Mouse (Mus musculus): ENCODE measurements around the gene Myd88. TPM values are rescaled to one million over a fixed set of nuclear protein-coding genes. Genes with fewer than 3 reads are reported as not detected.
A peak's percentile ranks its signal among the peaks of the same experiment; 100 is the strongest.

Gene Myd88
- total and polyA plus RNA-seq, 3 experiments, result 14.3 to 53.6 (median 22.7) TPM

GRCm38 (mm10) chr9:119322289-119323259, 18.6 kb downstream of the Myd88 start, which contains the start of gene Oxsr1 (continued):
- TF ChIP-seq UBTF (IDR thresholded peaks at IDR 0.05; ENCODE audit: low read depth, low read length), result no peak

- Histone ChIP-seq H3K4me1 (ENCODE audit: control insufficient read depth in 1 of 2, insufficient read depth in 2 of 2) (peaks cover 2 to 23% of the 10 kb centered on the region in 2 experiments; a peak in 2 of 4 replicates), H3K36me3 (replicated peaks in 1 of 2; ENCODE audit: control insufficient read depth in 1 of 2, insufficient read depth in 1 of 2, low read length in 1 of 2) (peaks cover 2 to 12% of the 10 kb centered on the region in 2 experiments), H3K4me3 (replicated peaks in 1 of 3; ENCODE audit: low read depth in 2 of 3, low read length in 2 of 3, poor library complexity in 1 of 3) (peak overlapping the region; percentile 52 to 84 (median 75)), H3K9ac (ENCODE audit: insufficient read depth, low read depth) (peak overlapping the region; percentile 63), H3K79me2 (replicated peaks; ENCODE audit: control insufficient read depth, extremely low read depth, insufficient read depth, poor library complexity, severe bottlenecking) (peaks cover 9% of the 10 kb centered on the region; the same call in 1 of the 2 replicates), H3K4me2 (ENCODE audit: insufficient read depth, low read depth, poor library complexity, severe bottlenecking) (peak overlapping the region; percentile 73), H3K9me3 (replicated peaks; ENCODE audit: low read length) (no peaks in the 10 kb centered on the region), H3K27me3 (replicated peaks) (no peaks in the 10 kb centered on the region), H3K27ac (ENCODE audit: insufficient read depth, low read depth) (no peak overlapping the region)
- dilution Hi-C loops (cut with MboI; ENCODE audit: extremely low pct_ligation_motif_present, extremely low pct_unique_long_range_greater_than_20kb, low sequenced_read_pairs) (no loop called here), in situ Hi-C loops (cut with MboI; ENCODE audit: low pct_ligation_motif_present, low pct_unique_long_range_greater_than_20kb, low sequenced_read_pairs) (no loop called here)
- no peak for DNase-seq (ENCODE audit: extremely low read depth)
- TF ChIP-seq MAX (IDR thresholded peaks at IDR 0.05; ENCODE audit: low read length) (0 out of 2 replicates have a peak, but pooled peaks have one; percentile 34), MAFK (IDR thresholded peaks at IDR 0.05; ENCODE audit: insufficient replicate concordance, low read length) (no peak), ZC3H11A (IDR thresholded peaks at IDR 0.05; ENCODE audit: low read depth, low read length) (no peak), SMC3 (IDR thresholded peaks at IDR 0.05; ENCODE audit: low read depth, low read length) (no peak), TBP (conservative IDR thresholded peaks at IDR 0.05; ENCODE audit: low read depth, low read length) (no peak), UBTF (IDR thresholded peaks at IDR 0.05; ENCODE audit: low read depth, low read length) (peak; percentile 68; the same call in 1 of the 2 replicates), CHD1 (IDR thresholded peaks at IDR 0.05; ENCODE audit: low read depth, low read length) (peak; percentile 58; the same call in 1 of the 2 replicates), POLR2AphosphoS2 (IDR thresholded peaks at IDR 0.05; ENCODE audit: low read depth, low read length) (no peak), EP300 (IDR thresholded peaks at IDR 0.05; ENCODE audit: low read length) (no peak), NELFE (IDR thresholded peaks at IDR 0.05; ENCODE audit: low read depth, low read length) (no peak), SIN3A (IDR thresholded peaks at IDR 0.05; ENCODE audit: low read length) (peak; percentile 58; the same call in 1 of the 2 replicates), IRF4 (IDR thresholded peaks at IDR 0.05; ENCODE audit: low read depth, low read length) (no peak), JUN (IDR thresholded peaks at IDR 0.05; ENCODE audit: insufficient read depth, low read depth, low read length) (no peak), RAD21 (IDR thresholded peaks at IDR 0.05; ENCODE audit: low read depth, low read length) (no peak), MXI1 (IDR thresholded peaks at IDR 0.05; ENCODE audit: low read depth, low read length) (peak; percentile 33; the same call in 1 of the 2 replicates), MEF2A (IDR thresholded peaks at IDR 0.05; ENCODE audit: borderline replicate concordance, low read depth, low read length) (no peak), GABPA (IDR thresholded peaks at IDR 0.05; ENCODE audit: insufficient replicate concordance, low read depth, low read length) (no peak), TCF12 (IDR thresholded peaks at IDR 0.05; ENCODE audit: low read depth, low read length) (no peak), BHLHE40 (IDR thresholded peaks at IDR 0.05; ENCODE audit: low read depth, low read length) (no peak), KAT2A (IDR thresholded peaks at IDR 0.05; ENCODE audit: insufficient replicate concordance, low read length) (no peak), JUND (conservative IDR thresholded peaks at IDR 0.05; ENCODE audit: low read depth, low read length) (no peak), PAX5 (IDR thresholded peaks at IDR 0.05; ENCODE audit: low read length) (no peak), ZNF384 (IDR thresholded peaks at IDR 0.05; ENCODE audit: low read depth, low read length) (no peak), ZMIZ1 (IDR thresholded peaks at IDR 0.05; ENCODE audit: low read depth, low read length) (no peak)
Observed at GRCm38 (mm10) chr9:119321392-119322229, 19.6 kb downstream of the Myd88 start.

Data from CH12.LX (cell line).